12 mouse cellular contexts compared by ENCODE assay signal in genomic region chr7:109561466-109562153, GRCm38 (mm10). TPM values are rescaled to one million over a fixed set of nuclear protein-coding genes. Genes with fewer than 3 reads are reported as not detected.
DNase-seq lines count a peak whose midpoint lies in the region; ATAC-seq lines count a peak whose summit lies in the region.
"Had no signal": no experiment of that assay in that cellular context is flagged by ENCODE, and none has a peak within 500 bp of the region (broad histone marks: within the 10 kb centered on the region; RNA-seq: fewer than 3 reads in every experiment).

No protein-coding gene starts in this region.

- intact Hi-C loops in heart, postnatal 36 days (cut with DNase I), result no loop called here
- intact Hi-C loops in gastrocnemius, postnatal 14 days (cut with DNase I; ENCODE audit: low total_unique reads), result loop anchor here (10.0 kb wide), 1 partner anchor 53 kb away; no protein-coding TSS in a partner anchor

- no peak for ATAC-seq in heart, embryonic 14.5 days (ENCODE audit: insufficient number of reproducible peaks, insufficient read depth, low FRiP score, low read depth)

- H3K4me3 ChIP-seq in heart, embryonic 14.5 days (ENCODE audit: control insufficient read depth in 1 of 2, insufficient read depth in 1 of 2, low read depth in 1 of 2, low read length in 2 of 2), result no peak overlapping the region
- H3K4me3 ChIP-seq: hindbrain, embryonic 12.5 days had no signal

- peaks cover 5% of the 10 kb centered on the region; the same call in 1 of the 2 replicates for H3K36me3 ChIP-seq in heart, embryonic 14.5 days (ENCODE audit: control insufficient read depth, insufficient read depth, low read length)
- H3K36me3 ChIP-seq: hindbrain, embryonic 12.5 days had no signal

- DNase-seq in heart, postnatal 36 days, result no peak
- DNase-seq in urinary bladder, postnatal 25 days (ENCODE audit: low spot score), result peak; percentile 38
- no peak for DNase-seq in urinary bladder, postnatal 10 days (ENCODE audit: low spot score)
- peak; percentile 37 for DNase-seq in kidney, postnatal 14 days
- peak; percentile 43 to 79 for DNase-seq in urinary bladder, postnatal 36 days (ENCODE audit: low spot score in 2 of 2)
- DNase-seq in frontal cortex, postnatal 36 days (ENCODE audit: low spot score in 2 of 2), result no peak
- no peak for DNase-seq in gastrocnemius, postnatal 14 days
- DNase-seq: right cerebral cortex, adult 18-20 months; thymus, adult 2 months had no signal

- H3K27me3 ChIP-seq in heart, embryonic 14.5 days (ENCODE audit: control insufficient read depth, insufficient read depth, low read length), result no peaks in the 10 kb centered on the region
- H3K27me3 ChIP-seq: hindbrain, embryonic 12.5 days had no signal

- no peak overlapping the region for H3K4me2 ChIP-seq in heart, embryonic 14.5 days (ENCODE audit: low read length)
- H3K4me2 ChIP-seq: hindbrain, embryonic 12.5 days had no signal

- peaks cover 2% of the 10 kb centered on the region; the same call in 1 of the 2 replicates for H3K9me3 ChIP-seq in heart, embryonic 14.5 days (ENCODE audit: control insufficient read depth, low read length)
- H3K9me3 ChIP-seq: hindbrain, embryonic 12.5 days had no signal

- H3K9ac ChIP-seq in heart, embryonic 14.5 days (ENCODE audit: low read length), result no peak overlapping the region
- H3K9ac ChIP-seq: hindbrain, embryonic 12.5 days had no signal

- WGBS in heart, embryonic 14.5 days, result 44% methylated on average over 8 of the region's 8 CpGs

- H3K4me1 ChIP-seq in heart, embryonic 14.5 days (ENCODE audit: control insufficient read depth in 2 of 2, insufficient read depth in 2 of 2, low read length in 2 of 2), result peaks cover 26 to 47% of the 10 kb centered on the region in 2 experiments

- H3K27ac ChIP-seq in heart, embryonic 14.5 days (replicated peaks in 1 of 2; ENCODE audit: control insufficient read depth in 1 of 2, insufficient read depth in 1 of 2, low read depth in 2 of 2, low read length in 2 of 2), result peak overlapping the region; percentile 26 to 61; a peak in 2 of 4 replicates
- H3K27ac ChIP-seq: hindbrain, embryonic 12.5 days had no signal

RNA-seq across cellular contexts. Expression of gene Rpl27a, which starts 42.7 kb away (rescaled TPM):
- polyA plus RNA-seq in heart, embryonic 14.5 days (2014; fragmentation: Nextera tagmentation; extraction: Ambion mirVana), result 82.8 and 86.9 TPM in 2 replicates
- total RNA-seq in heart, postnatal 36 days (2021), result 10 to 100 TPM; 95.0 to 97.5 TPM
- total RNA-seq in gastrocnemius, postnatal 14 days (2021), result 100 to 1,000 TPM; 105 to 116 TPM

RNA-seq across cellular contexts. Expression of gene Trim66, which starts 53.7 kb away (rescaled TPM):
- polyA plus RNA-seq in heart, embryonic 14.5 days (2014; fragmentation: Nextera tagmentation; extraction: Ambion mirVana), result 0.11 and 0.13 TPM in 2 replicates
- under 1 TPM; 0.08 to 0.11 TPM for total RNA-seq in heart, postnatal 36 days (2021)
- under 1 TPM; 0.18 to 0.20 TPM for total RNA-seq in gastrocnemius, postnatal 14 days (2021)
- total RNA-seq: MEL had no signal

Comparison
In these comparisons a context has a peak if more than half of its experiments do, and no peak if none do; other contexts are left out.
1. DNase-seq: peak in urinary bladder, postnatal 25 days (single experiment), kidney, postnatal 14 days (single experiment) and urinary bladder, postnatal 36 days (2 of 2); none in heart, postnatal 36 days (0 of 2), urinary bladder, postnatal 10 days (single experiment), frontal cortex, postnatal 36 days (0 of 2) and gastrocnemius, postnatal 14 days (single experiment).